Mouse (Mus musculus): ENCODE results near the gene Enox2.

DNA sequence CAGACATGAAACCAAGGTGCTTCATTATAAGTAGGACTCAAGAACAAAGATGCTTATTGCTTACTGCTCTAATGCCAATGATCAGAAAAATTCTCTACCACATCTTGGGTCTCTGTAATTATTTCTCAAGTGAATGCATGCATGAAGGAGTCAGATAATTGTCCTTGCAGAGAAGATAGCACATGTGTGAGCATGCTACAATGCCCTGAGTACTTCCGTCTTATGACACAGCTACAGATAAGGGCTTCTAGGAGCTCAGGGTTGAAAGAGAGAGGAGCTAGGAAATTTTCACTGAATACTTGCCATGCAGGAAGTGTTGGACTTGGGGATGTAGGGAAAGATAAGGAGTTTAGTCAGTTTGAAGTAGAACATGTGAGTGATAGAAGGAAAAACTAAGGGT, 285.2 kb downstream of the Enox2 start:
- TF ChIP-seq POLR2A (IDR thresholded peaks at IDR 0.05; ENCODE audit: borderline replicate concordance, extremely low read depth, low read depth, low read length) (no peak), CTCF (IDR thresholded peaks at IDR 0.05; ENCODE audit: insufficient read depth, low read length) (no peak)
